Mouse (Mus musculus): ENCODE results near the gene Casz1. TPM values are rescaled to one million over a fixed set of nuclear protein-coding genes. Genes with fewer than 3 reads are reported as not detected.

Gene Casz1
- total RNA-seq, 4 experiments from 2014 or later = 40.6 to 49.5 (median 47.3) TPM

- DNase-seq (ENCODE audit: low spot score) = no peak
These were observed 72.6 kb downstream of the Casz1 start for GRCm38 (mm10) chr4:148876867-148877266.

- DNase-seq (ENCODE audit: low spot score) = no peak
These were observed 74.2 kb downstream of the Casz1 start for GRCm38 (mm10) chr4:148878192-148878983.

GRCm38 (mm10) chr4:148878984-148879610 is 74.9 kb downstream of the Casz1 start:
- peak; percentile 82 for DNase-seq (ENCODE audit: low spot score)

GRCm38 (mm10) chr4:148879631-148880030 is 75.4 kb downstream of the Casz1 start:
- DNase-seq (ENCODE audit: low spot score) = no peak

GRCm38 (mm10) chr4:148881001-148881669 is 76.9 kb downstream of the Casz1 start:
- DNase-seq (ENCODE audit: low spot score) = peak; percentile 67

DNA sequence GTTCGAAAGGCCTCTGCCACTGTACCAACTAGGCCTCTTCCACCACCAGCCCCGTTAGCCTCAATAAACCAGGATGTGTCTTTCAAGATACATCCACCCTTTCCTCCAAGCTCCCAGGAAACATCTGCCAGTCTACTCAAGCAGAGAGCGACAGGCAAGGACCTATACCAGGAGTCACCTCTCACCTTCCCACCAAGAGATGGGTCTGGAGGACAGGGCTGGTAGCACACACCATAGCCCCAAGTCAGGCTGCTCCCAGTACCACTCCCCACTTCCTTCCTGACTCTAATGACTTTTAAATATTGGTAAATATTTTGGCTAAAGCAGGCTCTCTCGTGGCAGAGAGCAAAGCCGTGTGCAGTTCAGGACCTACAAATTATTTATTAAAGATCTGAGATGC is 77.6 kb downstream of the Casz1 start:
- no peak for DNase-seq (ENCODE audit: low spot score)

DNA sequence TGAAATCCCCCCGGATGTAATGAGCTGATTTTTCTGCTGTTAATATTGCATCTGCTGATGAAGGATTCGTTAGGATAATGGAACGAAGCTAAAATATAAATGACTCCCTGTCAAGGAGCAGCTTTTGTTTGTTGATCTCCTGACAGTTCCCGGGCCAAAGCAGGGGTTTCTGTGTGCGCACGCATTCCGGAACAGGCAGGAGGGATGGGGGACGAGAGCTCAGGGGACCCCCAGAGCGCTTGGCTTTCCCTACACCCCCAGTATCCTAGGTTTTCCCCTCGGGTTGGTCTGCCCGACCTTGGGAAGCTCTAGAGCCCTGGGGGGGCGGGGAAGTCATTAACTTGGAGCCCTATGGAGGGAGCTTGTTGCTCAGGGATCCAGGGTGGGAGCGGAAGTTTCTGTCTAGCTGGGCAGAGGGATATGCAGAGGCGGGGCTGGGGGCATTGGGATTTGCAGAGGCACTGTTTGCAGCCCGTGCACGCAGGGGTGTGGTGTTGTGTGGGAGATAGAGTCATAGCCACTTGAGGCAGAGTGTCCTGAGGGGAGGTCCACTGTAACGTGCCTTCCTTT is 78.2 kb downstream of the Casz1 start:
- no peak for DNase-seq (ENCODE audit: low spot score)

GRCm38 (mm10) chr4:148884596-148884995 is 80.4 kb downstream of the Casz1 start:
- DNase-seq (ENCODE audit: low spot score) = no peak

GRCm38 (mm10) chr4:148885401-148885800 is 81.2 kb downstream of the Casz1 start:
- DNase-seq (ENCODE audit: low spot score) = no peak

DNA sequence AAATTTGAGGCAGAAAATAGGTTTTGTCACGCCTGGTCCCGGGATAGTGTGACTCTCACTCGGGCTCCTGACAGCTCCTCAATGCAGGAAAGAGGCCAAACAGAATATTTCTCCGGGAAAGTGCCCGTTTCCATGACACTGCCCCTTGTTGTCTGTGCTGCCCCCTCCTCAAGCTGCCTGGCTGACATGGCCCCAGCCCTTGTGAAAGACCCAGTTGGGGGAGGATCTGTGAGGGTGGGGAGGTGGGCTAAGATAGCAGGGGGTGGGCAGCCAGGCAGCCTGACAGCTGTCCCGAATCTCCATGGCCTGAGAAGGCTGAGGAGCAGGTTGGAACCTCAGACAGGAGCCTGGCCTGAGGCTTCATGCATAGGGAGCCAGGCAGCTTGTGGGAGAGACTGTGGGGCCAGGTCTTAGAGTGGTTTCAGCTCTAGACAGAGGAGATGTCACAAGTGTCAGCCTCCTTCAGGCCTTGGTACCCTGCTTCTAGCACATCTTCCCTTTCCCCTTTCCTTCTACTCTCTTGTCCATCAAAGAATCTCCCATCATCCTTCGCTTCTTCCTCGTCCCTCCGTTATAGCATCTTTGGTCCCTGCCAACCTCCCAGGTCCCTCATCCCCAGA is 81.8 kb downstream of the Casz1 start:
- no peak for DNase-seq (ENCODE audit: low spot score)

DNA sequence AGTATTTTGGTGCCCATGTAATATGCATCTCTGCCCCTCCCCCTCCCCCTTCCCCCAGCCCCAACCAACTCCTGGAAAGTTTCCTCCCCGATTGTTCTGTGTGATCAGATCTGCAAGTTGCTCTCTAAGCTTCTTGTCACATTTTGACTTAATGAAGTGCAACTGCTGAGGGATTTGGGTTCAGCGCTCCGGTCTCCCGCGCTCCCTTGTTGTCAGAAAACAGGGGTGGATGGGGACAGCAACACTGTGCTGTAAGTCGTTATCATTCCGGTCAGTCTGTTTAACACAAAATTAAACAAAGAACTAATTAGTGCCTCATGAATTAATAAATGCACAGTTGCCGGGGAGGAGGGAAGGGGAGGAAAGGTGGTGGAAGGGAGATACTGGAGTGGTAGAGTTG is 84.0 kb downstream of the Casz1 start:
- no peak for DNase-seq (ENCODE audit: low spot score)

- DNase-seq (ENCODE audit: low spot score) = no peak
These were observed 84.8 kb downstream of the Casz1 start for GRCm38 (mm10) chr4:148889011-148889410.

GRCm38 (mm10) chr4:148890442-148890841 is 86.2 kb downstream of the Casz1 start:
- DNase-seq (ENCODE audit: low spot score) = no peak

DNA sequence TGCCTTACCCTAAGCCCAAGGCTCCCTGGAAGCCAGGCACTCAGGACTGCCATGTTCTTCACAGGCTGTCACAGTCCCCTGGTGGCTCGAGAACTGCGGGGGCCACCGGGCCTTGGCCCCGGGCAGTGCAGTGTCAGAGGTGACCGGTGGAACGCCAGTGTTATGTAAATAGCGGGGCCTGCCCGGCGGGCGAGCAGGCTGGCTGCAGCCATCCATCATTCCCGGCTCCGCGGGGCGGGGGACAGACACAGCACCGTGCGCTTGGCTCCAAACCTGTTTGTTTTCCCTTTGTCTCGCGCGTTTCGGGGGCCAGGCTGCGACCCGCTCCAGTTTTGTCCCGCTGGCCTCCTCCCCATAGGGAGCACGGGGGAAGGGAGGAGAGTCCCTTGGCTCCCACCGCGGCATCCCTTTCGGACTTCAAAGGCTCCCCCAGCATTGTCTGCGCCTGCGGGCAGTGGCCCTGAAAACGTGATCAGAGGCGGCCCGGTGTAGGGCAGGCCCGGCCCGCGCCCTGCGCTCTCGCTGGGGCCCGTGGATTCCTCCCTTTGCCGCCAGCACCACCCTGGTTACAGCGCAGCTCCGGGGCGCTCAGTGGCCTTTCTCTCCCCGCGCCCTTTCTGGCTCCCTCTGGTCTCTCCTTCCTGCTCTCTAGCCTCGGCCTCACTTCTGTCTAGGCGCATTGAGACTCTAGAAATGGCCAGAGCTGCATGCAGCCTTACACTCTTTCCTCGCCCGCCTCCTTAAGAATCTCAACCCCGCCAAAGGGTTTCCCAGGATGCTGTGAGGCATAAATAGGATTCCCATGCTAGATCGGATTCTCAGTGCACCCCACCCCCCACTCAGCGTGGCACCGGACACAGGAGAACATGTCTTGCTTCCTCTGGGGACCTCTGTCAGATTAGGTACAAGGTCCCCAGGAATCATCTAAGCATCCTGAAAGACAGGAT is 86.9 kb downstream of the Casz1 start:
- no peak for DNase-seq (ENCODE audit: low spot score)

GRCm38 (mm10) chr4:148896125-148896524 is 91.9 kb downstream of the Casz1 start:
- DNase-seq (ENCODE audit: low spot score) = no peak

GRCm38 (mm10) chr4:148899927-148900294 is 95.7 kb downstream of the Casz1 start:
- no peak for DNase-seq (ENCODE audit: low spot score)

DNA sequence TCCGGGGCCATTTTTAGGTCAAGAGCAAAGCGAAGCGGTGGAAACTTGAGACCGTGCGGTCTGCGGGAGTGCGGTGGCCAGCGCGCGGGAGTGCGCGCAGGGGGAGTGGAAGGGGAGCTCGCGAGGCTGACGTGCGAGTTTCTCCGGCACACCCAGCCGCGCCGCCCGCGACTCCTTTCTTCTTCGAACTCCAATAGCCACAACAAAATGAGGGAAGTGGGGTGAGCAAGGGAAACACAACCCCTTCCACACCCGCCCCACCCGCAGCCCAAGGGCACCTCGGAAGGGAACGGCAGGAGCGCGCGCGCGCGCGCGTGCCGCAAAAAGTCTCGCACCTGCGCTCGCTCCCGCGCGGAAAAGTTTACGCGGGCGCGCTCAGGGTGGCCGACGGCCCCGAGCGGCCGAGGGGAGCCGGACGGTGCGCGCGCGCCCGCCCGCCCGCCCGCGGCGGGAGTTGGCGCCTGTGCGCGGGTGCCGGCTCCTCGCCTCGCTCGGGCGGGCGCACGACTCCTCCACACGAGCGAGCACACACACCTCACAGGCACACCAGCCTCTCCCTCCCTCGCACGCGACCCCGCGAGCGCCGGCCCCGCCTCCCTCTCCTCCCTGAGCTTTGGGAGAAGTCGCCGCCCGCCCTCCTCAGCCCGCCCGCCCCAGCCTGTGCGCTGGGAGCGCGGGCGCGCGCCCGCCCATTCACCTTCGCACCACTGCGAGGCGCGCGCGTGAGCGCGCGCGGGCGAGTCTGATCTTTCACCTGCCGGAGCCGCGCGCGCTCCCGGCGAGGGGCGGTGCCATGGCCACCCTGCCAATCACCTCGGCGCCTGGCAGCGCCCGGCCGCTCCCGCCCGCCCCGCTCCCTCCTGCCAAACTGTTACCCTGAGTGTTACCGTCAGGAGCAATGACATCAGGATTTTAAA is 96.3 kb downstream of the Casz1 start:
- DNase-seq (ENCODE audit: low spot score) = peak; percentile 51

- no peak for DNase-seq (ENCODE audit: low spot score)
These were observed 97.2 kb downstream of the Casz1 start for GRCm38 (mm10) chr4:148901275-148902052.
